Mouse (Mus musculus) layer of hippocampus, adult 9-10 months (tissue): ENCODE results near the gene Tmem165.

Source experiments
- DNase-seq: peaks from one replicate; pipeline ENCODE4 v3.0.0; 2022; ENCODE audit warnings: low spot score

The Tmem165 gene

DNA sequence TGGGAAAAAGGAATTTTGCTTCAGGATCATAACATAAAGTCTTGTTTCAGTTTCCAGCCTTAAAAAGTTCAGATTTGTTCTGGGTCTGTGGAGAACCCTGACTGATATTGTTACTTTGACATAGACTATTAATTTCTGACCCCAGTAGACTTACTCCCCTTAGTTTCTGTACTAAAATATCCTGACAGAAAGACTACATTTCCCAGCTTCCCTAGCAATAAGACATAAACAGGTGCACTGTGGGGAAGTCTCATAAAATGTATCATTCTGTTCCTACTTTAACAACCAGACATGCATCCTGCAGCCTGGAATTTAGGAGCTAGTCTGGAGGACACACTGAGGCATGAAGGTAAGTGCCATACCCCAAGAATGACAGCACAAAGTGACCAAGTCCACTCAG lies 12.6 kb upstream of the Tmem165 start:
- no peak for DNase-seq

DNA sequence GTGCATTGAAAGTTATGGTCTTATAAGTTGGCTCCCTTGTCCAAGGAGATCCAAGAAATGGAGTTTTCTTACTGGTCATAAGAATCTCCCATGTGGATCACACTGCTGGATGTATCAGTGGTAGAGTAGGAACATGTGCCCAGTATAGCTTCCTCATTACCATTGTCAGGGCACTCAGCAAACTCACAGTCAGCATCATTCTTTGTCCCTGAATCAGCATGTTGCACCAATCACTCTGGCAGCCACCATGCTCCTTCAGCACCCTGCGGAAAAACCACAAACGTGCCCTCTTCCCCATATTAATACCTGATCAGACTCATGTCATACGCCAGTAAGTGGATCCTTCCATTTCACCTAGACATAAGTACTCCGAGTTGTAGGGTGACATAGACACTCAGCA lies 8.6 kb upstream of the Tmem165 start:
- DNase-seq, result no peak

DNA sequence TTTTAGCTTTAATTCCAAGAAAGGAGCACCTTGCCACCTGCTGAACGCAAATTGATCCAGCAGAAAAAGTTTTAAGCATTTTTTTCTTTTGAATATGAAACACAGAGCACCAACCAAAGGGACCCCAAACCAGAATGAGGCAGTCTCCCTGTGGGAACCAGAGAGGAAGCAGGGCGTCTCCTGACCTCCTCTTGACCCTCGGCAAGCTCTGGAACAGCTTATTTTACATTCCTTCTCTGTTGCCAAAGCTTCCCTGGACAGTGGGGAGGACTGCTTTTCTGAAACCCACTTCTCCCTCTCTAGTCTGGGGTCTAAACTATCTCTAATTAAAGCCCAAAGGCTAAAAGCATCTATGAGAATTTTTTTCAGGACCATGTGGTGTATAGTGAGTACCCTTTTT lies 7.3 kb upstream of the Tmem165 start:
- no peak for DNase-seq

DNA sequence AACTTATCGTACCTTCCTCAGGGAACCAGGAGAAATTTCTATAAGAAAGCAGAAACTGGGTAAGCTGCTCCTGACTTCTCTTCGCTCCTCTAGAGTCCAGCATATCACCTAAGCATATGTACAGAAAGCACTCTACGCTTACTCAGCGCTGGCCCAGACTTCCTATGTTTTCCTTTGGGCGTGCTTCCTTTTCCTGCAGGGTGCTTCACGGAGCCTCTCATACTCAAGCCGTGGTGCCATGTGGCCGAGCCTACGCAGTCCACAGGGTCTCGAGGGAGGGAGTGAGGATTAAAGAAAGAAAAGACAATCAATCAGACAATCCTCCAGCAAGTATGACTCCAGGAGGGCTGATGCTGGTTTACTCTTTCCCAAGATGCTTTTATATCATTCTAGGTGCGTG lies 6.8 kb upstream of the Tmem165 start:
- DNase-seq, result no peak

DNA sequence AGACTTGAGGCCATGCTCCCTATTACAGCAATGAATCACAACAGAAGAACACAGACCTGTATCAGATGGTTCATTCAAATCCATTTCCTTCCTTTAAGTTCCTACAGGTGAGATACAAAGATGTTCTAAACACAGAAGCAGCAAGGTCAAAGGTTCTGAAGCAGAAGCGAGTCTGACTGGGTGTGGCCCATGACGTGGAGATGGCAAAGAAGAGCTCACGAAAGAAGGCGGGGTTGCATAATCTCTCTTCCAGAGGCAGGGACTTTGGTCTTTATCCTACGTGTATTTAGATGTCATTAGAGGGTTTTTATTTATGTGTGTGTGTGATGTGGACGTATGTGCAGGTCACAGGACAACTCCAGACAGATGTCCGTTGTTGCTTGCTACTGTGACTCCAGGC lies 6.0 kb upstream of the Tmem165 start:
- no peak for DNase-seq

DNA sequence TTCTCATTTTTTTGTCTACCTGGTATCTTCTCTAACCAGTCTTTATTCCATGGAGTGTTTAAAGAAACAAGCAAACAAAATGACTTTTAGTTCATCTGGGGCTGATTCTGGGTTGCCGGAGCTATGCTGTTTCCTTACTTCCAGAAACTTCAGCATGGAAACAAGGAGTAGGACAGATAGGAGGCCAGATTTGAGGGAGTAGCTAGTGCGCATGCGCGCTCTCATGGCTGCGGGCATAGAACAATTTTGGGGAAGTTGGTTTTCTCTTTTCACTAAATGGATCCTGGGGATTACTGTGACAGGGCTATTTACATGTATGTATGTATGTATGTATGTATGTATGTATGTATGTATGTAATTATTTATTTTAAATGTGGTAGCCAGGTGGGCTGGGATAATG lies 4.5 kb upstream of the Tmem165 start:
- DNase-seq, result no peak

DNA sequence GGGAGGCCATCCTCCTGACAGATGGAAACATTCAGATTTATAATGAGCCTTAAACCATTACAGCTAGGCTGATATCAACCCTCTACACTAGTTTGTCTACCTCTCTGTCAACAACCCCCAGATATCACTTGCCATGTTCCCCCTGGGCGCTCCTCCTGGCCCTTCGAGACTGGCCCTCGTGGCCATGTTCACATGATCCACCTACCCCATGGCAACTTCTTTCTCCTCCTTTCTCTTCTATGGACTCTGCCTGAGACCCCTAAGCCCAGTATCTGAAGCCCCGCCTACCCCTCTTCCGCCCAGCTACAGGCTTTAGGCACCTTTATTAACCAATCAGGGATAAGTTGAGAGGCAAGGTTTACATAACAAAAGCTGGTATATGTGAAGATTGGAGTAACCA lies 3.9 kb upstream of the Tmem165 start:
- DNase-seq, result no peak

DNA sequence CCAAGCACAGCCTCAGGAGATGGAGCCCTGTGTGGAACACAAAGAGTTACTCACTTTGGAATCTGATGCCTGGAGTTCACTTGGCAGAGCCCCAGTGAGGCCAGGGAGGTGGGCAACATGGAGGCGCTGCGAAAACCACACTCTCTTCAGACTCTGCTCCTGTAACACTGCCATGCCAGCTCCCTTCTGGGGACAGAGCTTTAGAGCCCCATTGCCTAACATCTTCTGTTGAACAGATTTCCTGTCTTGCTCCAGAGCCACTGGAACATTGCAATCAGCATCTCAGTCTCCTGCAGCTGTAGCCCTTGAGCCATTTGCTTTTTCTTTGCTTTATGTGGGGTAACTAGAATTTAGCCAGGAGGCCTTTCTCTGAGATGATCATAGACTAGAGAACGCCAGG lies 1.4 kb upstream of the Tmem165 start:
- DNase-seq, result no peak

DNA sequence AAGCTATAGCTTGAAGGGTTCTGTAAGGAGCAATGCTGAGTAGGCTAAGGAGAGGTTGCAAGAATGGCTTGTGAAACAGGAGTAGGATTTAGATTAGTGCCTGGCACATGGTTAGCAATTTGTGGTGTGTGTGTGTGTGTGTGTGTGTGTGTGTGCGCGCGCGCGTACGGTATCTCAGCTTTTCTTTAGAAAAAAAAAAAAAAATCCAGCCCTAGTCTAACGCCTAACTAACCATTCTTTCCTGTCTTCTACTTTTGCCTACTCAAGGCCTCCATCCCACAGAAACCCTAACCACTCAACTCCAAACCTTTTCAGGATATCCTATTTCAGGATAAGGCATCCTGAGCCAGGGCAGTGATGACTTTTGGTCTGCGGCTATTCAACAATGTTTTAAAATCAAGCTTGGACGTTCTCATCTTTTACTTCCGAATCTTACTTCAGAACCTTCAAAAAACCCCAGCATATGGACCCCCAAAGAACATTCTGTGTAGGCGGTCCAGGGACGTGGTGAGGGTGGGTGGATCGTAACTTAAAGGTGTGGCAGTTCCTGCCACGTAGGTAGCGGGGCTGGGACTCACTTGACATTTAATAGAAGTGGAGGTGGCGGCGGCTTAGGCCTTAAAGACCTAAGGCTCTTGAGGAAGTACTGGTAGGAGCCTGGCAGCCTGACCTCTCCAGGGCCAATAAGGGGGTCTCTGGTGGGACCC lies 484 bp upstream of the Tmem165 start:
- no peak for DNase-seq

DNA sequence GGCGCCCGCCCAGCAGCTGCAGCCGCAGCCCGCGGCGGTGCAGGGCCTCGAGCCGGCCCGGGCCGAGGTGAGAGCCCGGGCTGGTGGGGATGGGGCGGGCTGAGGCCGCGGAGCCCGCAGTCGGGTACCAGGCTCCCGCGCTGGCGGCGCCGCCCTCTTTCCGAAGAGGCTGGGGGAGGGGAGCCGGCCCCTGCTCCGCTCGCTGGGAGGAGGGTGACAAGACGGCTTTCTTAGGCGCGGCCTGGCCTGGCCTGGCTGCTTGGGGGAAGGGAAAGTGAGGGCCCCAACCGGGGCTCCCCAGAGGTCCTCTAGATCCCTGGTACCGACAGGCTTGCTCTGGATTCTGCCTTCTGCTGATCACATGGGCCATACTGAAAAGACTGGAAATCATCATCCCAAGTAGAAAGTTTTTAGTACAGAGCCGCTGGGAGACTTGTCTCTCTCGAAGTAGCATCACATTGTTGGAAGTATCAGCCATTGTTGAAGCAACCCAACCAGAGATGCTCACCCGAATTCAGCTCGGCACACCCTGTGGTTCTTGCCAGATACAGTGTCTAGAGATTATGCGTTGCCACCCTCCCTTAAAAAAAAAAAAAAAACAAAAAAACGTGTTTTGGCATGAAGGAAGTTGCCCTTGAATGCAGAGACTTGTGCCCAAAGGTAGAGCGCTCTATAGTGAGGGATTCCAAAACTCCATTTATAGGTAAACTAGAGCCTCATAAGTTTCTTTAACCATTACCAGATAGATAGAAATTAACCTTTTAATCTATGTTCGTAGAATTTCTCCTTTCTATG lies 803 bp downstream of the Tmem165 start:
- DNase-seq, result no peak

DNA sequence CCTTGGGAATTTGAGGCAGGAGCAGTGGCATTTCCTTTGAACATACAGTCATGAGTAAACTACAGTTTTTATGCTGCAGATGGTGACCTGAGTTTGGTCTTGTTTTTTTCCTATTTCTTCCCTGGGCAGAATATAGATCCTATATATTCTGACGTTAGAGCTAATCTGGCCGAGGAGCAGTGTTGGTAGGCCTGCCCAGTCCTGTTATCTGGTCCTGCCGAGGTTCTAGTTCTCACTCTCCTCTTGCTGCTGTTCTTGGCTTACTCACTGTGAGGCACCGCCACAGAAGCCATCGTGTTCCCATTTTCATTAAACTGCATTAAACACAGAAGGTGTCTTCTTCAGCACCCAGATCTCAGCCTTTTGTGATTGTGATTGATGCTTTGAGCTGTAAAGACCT lies 4.2 kb downstream of the Tmem165 start:
- DNase-seq, result no peak

DNA sequence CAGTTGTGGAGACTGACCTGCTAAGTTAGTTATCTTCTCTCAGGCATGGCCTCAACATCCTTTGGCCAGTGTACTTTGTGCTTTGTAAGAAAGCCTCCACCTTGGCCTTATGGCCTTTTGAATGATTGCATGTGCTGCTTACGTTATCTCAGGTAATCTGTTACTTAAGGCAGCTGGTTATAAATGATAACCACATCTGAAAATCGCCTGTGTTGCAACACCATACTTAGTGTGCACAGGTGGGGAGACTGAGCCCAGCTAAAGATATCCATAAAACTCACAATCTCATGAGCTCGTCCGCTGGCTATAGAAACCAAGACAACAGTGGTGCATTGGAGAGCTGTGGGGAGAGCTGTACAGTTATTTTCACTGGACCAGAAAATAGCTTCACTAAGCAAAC lies 6.9 kb downstream of the Tmem165 start:
- DNase-seq, result no peak

DNA sequence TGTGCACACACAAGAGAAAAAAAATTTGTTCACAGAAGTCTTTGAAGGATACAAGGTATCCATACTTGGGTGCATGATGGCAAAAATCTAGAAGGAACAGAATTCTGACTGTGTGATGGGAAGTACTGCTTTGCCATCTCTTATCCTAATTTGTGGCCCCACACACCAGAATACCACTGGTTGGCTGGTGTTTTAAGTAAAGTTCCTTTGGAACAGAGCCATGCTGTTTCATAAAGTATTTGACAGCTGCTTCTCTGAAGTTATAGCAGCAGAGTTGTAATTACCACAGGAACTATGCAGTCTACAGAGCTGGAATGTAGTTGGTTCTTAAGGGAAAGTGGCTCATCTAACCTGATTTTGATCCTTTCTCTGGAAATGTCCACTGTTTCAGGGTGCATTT lies 9.4 kb downstream of the Tmem165 start:
- no peak for DNase-seq

DNA sequence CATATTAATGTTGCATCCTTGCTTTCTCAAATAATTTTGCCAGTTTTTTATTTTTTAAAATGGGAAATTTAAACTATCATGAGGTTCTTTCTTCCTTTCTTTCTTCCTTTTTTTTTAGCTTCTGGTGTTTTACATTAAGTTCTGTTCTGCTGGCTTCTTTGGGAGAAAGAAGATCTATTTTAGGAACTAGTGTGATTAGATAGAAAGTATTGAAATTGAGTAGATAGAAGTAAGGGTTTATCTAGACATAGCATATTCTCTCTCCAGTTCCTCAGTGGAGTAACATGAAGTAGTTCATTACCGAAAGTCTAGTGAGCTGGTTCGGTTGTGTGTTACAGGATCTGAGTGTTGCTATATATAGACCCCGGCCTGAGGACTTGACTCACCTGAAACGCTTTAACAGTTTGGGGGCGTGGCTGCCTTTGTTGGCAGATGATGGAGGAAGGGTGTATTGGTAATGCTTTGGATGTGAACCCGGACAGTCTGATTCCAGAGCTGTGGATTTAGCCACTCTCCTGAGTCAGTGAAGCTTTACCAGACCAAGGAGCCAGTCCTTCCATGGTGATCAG lies 10.8 kb downstream of the Tmem165 start:
- no peak for DNase-seq

DNA sequence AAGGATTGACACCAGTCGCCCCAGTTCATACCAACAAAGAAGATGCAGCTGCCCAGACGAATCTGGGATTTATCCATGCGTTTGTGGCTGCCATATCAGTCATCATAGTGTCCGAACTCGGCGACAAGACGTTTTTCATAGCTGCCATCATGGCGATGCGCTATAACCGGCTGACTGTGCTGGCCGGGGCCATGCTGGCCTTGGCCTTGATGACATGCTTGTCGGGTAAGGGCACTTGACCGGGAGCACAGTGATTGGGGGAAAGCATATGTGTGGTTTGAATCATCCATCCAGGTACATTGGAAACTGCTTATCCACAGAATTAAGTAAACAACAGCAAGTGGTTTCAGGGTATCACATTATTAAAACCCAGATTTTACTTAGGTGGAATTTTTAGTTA lies 15.7 kb downstream of the Tmem165 start:
- DNase-seq, result no peak

DNA sequence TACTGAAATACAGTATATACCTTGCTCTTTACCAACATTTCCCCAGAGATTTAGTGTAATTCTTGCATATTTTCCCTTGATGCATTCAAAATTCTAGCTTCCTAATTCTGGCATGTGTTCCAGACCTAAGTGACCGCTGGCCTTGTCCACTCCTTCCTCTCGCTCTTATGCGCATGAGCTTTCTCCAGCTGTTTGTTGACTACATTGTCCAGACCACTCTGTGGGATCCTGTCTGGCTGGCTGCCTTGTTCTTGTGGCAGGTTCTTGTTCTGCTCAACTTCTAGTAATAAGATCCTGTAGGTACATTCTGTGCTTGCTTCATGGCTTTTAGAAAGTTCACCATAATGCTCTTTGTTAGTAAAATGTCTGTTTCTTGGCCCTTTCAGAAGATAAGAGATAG lies 19.5 kb downstream of the Tmem165 start:
- no peak for DNase-seq

DNA sequence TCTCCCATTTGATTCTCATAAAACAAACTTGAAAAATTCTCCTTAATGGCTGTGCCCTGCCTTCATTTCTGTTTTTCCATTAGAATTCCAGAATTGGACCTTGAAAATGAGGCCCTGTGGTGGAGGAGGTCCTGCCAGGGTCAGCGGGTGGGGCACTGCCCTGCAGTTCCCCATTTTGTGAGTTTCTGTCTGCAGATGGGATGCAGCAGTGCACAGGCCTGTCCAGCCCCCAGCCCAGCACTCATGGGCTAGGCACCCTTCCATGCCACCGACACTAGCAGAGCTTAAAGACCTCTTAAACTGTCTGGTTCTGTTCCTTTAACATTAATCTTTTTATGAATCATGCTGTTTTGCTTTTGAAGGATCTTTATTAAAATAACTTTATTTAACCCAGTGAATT lies 22.2 kb downstream of the Tmem165 start:
- DNase-seq, result no peak

DNA sequence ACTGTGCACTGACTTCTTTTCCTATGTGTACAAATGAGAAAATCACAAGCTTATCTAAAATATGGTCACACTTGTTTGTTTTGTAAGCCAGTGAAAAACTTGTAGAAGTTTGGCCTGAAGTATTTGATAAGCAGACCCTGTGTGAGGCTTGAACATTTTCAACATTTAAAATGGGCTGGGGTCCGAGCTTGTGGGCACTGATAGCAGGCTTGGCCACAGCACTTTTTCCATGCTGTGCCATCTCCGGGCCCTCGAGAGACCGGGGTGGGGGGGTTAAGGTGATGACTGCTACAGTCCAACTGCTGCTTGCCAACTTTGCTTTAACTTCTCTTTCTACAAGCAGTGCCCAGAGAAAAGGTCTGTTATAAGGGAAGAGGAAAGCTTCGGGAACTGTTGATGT lies 24.4 kb downstream of the Tmem165 start:
- no peak for DNase-seq

DNA sequence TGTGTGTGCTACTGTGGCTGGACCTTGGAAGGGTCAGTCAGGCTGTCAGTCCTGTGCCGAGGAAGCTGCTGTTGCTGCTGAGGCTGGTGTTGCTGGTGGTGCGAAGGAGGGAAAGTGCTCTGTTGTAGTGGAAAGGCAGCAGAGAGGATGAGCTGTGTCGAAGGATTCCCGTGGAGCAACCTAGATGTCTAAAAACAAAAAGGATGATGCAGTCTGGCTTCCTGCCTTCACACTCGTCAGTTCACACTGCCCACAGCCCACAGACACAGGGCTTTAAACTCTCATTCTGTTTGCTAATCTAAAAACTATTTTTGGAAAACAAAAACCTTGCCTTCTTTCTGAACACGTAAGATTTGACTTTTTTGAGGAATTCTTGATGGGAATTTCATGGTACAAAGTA lies 33.0 kb downstream of the Tmem165 start:
- DNase-seq, result no peak

DNA sequence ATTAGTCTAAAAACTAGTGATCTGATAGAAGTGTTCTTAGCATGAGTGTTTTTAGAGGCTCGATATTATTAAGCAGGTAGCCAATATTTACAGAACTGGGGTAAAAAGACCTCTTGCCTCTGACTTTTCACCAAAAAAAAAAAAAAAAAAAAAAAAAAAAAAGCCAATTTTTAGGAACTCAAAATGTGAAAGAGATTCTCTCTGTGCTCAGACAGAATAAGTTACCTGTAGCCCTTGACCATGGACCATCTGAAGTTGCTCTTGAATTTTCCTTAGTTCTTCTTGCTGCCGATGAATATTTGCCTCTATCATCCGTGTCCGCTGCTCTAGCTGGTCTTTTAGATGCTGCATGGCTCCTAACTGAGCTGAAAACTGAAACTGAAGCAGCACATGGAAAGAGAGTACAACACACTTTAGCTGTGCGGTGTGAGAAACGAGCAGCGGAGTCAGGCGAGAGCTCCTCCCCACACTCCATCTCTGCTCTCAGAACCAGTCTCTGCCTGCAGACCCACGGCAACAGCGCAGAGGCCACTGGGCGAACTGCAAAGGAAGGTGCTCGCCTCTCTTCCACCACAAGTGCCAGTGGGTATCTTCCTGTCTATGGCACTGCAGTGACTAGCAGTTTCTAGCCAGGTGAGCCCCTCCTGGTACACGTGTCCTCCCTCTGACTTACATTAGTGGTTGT lies 47.6 kb downstream of the Tmem165 start:
- no peak for DNase-seq

DNA sequence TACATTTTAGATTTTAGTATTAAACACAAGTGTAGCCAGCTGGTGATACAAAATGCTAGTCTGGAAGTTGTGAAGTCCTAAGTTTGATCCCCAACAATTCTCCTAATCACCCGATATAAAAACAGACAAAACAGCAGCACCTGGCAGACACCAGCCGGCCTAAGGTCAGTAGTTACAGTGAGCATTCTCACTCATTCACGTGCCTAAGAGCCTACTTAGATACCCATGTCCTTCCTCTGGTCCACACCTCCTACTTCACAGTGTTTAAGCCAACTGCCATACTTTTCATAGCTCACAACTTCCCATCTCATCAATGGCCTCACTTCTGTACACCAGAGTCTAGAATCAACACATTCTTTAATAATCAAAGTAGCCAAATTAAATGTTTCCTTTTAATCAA lies 59.6 kb downstream of the Tmem165 start:
- DNase-seq, result no peak

DNA sequence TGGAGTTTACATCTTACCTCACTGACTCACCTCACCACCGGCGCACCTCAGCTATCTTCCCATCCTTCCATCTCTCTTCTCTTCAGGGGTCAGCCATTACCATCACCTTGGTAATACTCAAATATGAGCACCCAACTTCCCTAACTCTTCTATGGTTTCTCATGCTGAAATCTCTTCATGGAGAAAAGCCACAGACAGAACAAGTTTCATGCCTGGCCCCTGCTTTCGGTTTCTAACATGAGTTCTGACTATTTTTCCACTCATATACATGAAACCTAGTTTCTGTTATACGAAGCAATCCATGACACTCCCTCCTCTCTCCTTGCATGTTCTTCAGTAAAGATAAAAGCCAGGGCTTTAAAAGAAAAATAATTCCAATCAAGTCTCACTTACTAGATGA lies 60.2 kb downstream of the Tmem165 start:
- DNase-seq, result no peak

DNA sequence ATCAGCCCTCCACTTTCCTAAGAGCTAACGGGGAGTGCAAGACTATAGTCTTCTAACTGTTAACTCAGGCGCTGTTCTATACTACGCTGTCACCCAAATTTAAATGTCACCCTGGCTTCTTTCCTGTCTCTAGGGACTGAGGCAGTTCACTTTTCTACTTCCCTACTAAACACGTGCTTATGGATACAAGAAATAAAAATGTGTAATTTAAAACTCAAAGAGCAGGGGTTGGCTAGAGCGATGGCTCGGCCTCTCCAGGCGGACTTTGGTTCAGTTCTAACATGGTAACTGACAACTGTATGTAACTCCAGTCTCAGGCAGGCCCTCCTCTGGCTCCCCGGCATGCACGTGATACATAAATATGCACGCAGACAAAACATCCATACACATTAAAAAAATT lies 60.8 kb downstream of the Tmem165 start:
- no peak for DNase-seq
